Mouse (Mus musculus): ENCODE results near the gene Cers6. TPM values are rescaled to one million over a fixed set of nuclear protein-coding genes. Genes with fewer than 3 reads are reported as not detected.

Gene Cers6
- polyA plus RNA-seq, 1 experiment: 23.8 TPM

DNA sequence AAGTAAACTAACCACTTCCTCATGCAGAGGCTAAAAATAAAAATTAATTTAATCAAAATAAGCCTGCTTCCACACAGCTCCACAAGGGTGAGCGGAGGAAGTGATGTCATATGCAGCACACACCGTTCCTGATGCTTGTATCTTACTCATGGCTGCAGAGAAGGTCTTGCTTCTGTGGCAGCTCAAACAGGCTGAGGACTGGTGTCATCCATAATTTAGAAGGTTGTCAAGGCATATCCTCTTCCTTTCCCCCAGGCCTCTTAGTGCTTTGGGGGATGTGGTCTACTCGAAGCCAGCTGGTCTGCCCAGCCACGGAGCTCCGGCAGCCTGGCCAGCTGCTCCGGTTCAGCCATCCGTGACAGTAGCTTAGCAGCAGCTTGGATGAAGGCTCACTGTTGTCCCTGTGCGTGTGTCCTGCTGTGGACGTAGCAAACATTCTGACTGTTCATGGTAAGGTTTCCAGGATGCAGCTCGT, 267.7 kb downstream of the Cers6 start:
- no peak overlapping the region for H3K27ac ChIP-seq (ENCODE audit: control insufficient read depth, insufficient read depth, low read depth, low read length, poor library complexity)
- peak overlapping the region; percentile 42 for H3K4me3 ChIP-seq (replicated peaks; ENCODE audit: control insufficient read depth, low read depth, low read length)
- H3K4me1 ChIP-seq (ENCODE audit: control insufficient read depth, insufficient read depth, low read length): peaks cover 5% of the 10 kb centered on the region
- 10% methylated on average over 10 of the region's 10 CpGs for WGBS
- TF ChIP-seq POLR2A (IDR thresholded peaks at IDR 0.05; ENCODE audit: borderline replicate concordance, control insufficient read depth, low read depth, low read length) (no peak), CTCF (IDR thresholded peaks at IDR 0.05; ENCODE audit: control insufficient read depth, insufficient read depth, low read length) (no peak)

DNA sequence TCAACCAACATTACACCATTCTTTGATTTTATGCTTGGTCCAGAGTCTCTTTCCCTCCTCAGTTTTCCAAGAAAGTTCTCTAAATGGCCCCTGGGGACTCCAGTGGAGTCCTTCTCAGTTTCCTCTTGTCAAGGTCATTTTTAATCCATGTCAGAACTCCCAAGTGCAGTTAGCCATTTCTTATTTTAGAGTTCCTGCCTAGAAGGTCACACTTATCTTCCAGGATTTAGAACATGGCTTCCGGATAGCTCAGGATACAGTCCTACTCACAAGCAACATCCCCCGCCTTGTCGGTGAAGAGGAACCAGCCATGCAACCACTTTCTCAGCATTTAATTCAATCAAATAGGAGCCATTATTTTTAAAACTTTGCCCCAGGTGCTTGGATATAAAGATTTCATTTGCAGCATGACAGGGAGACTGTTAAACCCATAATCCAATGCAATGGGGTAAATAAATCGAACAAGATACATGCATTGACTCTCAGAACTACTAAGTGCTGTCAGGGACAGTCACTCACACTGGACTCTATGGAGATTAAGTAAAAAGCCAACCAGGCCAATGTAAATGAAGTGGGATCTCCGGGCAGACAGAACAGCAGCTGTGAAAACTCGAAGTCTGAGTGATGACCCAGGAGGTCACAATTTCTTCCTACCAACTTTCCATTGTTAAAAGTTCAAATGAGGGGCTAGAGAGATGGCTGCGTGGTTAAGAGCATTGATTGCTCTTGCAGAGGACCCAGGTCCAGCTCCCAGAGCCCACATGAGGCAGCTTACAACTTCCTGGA, 268.4 kb downstream of the Cers6 start:
- H3K4me3 ChIP-seq (replicated peaks; ENCODE audit: control insufficient read depth, low read depth, low read length): no peak overlapping the region
- peaks cover 5% of the 10 kb centered on the region for H3K4me1 ChIP-seq (ENCODE audit: control insufficient read depth, insufficient read depth, low read length)
- WGBS: 65% methylated on average over 7 of the region's 7 CpGs
- H3K27ac ChIP-seq (ENCODE audit: control insufficient read depth, insufficient read depth, low read depth, low read length, poor library complexity): no peak overlapping the region
- TF ChIP-seq CTCF (IDR thresholded peaks at IDR 0.05; ENCODE audit: control insufficient read depth, insufficient read depth, low read length): no peak
- TF ChIP-seq POLR2A (IDR thresholded peaks at IDR 0.05; ENCODE audit: borderline replicate concordance, control insufficient read depth, low read depth, low read length): no peak

DNA sequence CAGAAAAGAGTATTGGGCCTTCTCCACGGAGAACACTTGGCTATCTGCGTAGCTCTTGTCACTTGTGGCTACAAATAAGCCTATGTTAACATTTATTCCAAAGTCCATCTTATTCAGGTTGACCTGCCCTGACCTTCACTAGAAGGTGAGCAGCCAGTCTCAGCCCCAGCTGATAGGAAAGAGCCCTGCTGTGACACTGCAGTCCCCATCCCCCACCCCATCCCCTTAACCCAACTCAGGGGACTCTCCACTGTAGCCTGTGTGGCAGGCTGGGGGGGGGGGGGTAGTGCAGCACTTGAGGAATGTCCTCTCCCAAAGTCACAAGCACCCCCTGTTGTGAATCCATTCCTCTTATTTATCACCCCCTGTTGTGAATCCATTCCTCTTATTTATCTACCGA, 270.8 kb downstream of the Cers6 start:
- H3K4me1 ChIP-seq (ENCODE audit: control insufficient read depth, insufficient read depth, low read length): peaks cover 5% of the 10 kb centered on the region
- TF ChIP-seq CTCF (IDR thresholded peaks at IDR 0.05; ENCODE audit: control insufficient read depth, insufficient read depth, low read length) (no peak), POLR2A (IDR thresholded peaks at IDR 0.05; ENCODE audit: borderline replicate concordance, control insufficient read depth, low read depth, low read length) (no peak)
- H3K27ac ChIP-seq (ENCODE audit: control insufficient read depth, insufficient read depth, low read depth, low read length, poor library complexity): no peak overlapping the region
- WGBS: 89% methylated on average over 3 of the region's 3 CpGs
- no peak overlapping the region for H3K4me3 ChIP-seq (replicated peaks; ENCODE audit: control insufficient read depth, low read depth, low read length)

DNA sequence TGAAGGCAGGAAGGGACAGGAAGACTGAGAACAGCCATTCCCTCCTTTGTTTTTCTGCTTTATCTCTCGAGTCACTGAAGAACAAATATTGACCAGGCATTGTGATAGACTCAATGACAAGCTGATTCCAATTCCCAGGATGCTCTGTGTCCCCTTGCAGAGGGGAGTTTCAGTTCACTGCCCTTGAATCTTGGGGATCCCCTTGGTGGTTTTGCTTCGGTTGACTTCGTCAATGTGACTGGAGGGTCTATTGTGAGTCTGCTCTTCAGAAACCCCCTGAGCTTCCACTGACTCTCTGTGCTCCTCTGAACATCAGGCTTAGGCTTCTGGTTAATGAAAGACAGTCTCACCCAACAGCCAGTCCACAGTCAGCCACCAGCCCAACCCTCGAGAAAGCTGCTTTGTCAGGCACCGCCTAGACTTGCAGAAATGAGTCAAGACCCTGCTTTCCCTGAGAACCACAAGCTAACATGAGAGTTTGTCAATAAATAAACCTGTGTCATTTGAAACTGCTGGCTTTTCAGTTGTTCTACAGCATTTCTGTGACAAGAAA, 271.3 kb downstream of the Cers6 start:
- H3K27ac ChIP-seq (ENCODE audit: control insufficient read depth, insufficient read depth, low read depth, low read length, poor library complexity): no peak overlapping the region

DNA sequence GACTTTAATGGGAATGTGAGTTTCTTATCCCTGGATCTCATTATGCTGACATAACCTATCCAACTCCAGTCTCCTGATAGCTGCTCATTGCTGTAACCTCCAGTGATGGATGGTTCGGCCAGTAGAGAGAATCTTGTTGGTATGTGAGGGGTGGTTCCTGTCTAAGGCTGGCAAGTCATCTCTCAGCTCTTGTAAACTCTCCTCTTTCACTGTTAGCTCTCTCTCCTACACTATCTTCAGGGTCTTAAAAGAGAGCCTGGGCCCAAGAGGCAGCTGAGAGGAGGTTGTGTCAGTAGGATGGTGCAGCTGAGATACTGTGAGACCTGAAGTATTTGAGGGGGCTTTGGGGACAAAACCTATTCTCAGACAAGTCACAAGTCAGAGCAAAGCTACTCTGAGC, 272.9 kb downstream of the Cers6 start:
- Histone ChIP-seq H3K27ac (ENCODE audit: control insufficient read depth, insufficient read depth, low read depth, low read length, poor library complexity) (no peak overlapping the region), H3K4me3 (replicated peaks; ENCODE audit: control insufficient read depth, low read depth, low read length) (no peak overlapping the region), H3K4me1 (ENCODE audit: control insufficient read depth, insufficient read depth, low read length) (no peaks in the 10 kb centered on the region)
- WGBS: 82% methylated on average over 1 of the region's 1 CpGs
- TF ChIP-seq POLR2A (IDR thresholded peaks at IDR 0.05; ENCODE audit: borderline replicate concordance, control insufficient read depth, low read depth, low read length) (no peak), CTCF (IDR thresholded peaks at IDR 0.05; ENCODE audit: control insufficient read depth, insufficient read depth, low read length) (no peak)

More for the DNA sequence above, 271.3 kb downstream of the Cers6 start:
- Histone ChIP-seq H3K4me1 (ENCODE audit: control insufficient read depth, insufficient read depth, low read length) (peaks cover 5% of the 10 kb centered on the region), H3K4me3 (replicated peaks; ENCODE audit: control insufficient read depth, low read depth, low read length) (no peak overlapping the region)
- TF ChIP-seq POLR2A (IDR thresholded peaks at IDR 0.05; ENCODE audit: borderline replicate concordance, control insufficient read depth, low read depth, low read length) (no peak), CTCF (IDR thresholded peaks at IDR 0.05; ENCODE audit: control insufficient read depth, insufficient read depth, low read length) (no peak)
- WGBS: 75% methylated on average over 5 of the region's 5 CpGs

DNA sequence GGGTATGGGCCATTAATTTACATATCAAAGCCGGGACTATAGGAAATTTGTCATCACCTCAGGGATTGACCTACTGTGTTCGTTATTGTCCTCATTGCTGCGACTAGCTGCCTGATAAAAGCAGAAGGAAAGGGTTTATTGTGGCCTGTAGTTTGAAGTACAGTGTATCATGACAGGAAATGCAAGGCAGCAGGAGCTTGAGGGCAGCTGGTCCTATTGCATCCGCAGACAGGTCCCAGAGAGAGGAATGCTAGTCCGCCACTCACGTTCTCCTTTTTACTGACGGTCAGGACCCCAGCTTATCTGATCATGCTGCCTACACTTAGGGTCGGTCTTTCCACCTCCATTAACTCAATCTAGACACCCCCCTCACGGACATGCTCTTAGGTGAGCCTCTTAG, 273.7 kb downstream of the Cers6 start:
- no peaks in the 10 kb centered on the region for H3K4me1 ChIP-seq (ENCODE audit: control insufficient read depth, insufficient read depth, low read length)
- TF ChIP-seq POLR2A (IDR thresholded peaks at IDR 0.05; ENCODE audit: borderline replicate concordance, control insufficient read depth, low read depth, low read length) (no peak), CTCF (IDR thresholded peaks at IDR 0.05; ENCODE audit: control insufficient read depth, insufficient read depth, low read length) (no peak)
- no peak overlapping the region for H3K4me3 ChIP-seq (replicated peaks; ENCODE audit: control insufficient read depth, low read depth, low read length)
- WGBS: 23% methylated on average over 9 of the region's 9 CpGs
- no peak overlapping the region for H3K27ac ChIP-seq (ENCODE audit: control insufficient read depth, insufficient read depth, low read depth, low read length, poor library complexity)

DNA sequence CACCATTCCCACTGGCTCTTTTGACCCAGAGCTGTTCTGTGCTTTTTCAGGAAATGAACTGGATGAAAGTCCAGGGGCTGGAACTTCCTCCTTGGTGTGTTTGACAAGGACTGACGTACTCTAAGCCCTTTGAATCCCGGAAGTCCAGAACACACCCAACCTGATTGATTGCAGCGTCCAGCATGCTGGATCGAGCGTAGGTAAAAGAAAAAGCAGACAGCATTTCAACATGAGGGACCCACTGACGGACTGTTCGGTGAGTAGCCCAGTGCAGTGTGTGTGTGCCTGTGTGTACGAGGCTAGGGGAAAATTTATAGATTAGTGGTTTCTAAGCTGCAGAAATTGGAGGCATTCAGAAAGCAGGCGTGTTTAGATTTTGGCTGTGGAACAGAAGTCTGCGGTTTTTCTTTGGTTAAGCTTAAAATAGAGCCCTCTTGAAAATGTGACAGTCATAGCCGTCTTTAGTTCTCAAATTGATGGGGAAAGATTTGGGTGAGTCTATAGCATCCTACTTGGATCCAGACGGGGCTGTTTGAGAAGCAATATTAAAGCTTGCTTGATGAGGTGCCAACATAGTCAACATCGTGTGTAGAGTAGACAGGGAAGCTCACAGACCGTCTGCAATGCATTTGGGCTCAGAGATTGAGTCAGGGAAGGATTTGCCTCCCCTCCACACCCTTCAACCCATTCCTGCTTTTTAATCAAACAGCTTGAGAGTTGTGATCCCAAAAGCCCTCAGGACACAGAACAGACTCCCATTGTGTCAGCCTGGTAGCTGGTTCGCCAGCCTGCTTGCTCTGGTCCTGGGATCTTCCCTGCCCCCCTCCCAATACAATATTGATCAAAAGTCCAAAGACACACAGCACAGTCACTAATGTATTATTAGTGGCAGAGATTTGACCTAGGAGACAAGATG, 274.7 kb downstream of the Cers6 start, which contains the start of gene Nostrin:
TSS of gene Nostrin (plus strand) at position 140 of the 916 bp plus-strand sequence.
- no peak within 1 kb of the TSS for H3K27ac ChIP-seq (ENCODE audit: control insufficient read depth, insufficient read depth, low read depth, low read length, poor library complexity)
- no peaks in the 10 kb centered on the region for H3K4me1 ChIP-seq (ENCODE audit: control insufficient read depth, insufficient read depth, low read length)
- H3K4me3 ChIP-seq (replicated peaks; ENCODE audit: control insufficient read depth, low read depth, low read length): peak within 1 kb of the TSS; percentile 31
- TF ChIP-seq POLR2A (IDR thresholded peaks at IDR 0.05; ENCODE audit: borderline replicate concordance, control insufficient read depth, low read depth, low read length) (no peak), CTCF (IDR thresholded peaks at IDR 0.05; ENCODE audit: control insufficient read depth, insufficient read depth, low read length) (no peak)
- 7% methylated on average over 15 of the region's 15 CpGs for WGBS

Data from bone marrow, adult 2 months (tissue).